Mouse (Mus musculus): Measurements from ENCODE around the gene Gm44502. TPM values are rescaled to one million over a fixed set of nuclear protein-coding genes. Genes with fewer than 3 reads are reported as not detected.

Gene Gm44502
- polyA plus RNA-seq, 1 experiment from 2014 or later = not detected

DNA sequence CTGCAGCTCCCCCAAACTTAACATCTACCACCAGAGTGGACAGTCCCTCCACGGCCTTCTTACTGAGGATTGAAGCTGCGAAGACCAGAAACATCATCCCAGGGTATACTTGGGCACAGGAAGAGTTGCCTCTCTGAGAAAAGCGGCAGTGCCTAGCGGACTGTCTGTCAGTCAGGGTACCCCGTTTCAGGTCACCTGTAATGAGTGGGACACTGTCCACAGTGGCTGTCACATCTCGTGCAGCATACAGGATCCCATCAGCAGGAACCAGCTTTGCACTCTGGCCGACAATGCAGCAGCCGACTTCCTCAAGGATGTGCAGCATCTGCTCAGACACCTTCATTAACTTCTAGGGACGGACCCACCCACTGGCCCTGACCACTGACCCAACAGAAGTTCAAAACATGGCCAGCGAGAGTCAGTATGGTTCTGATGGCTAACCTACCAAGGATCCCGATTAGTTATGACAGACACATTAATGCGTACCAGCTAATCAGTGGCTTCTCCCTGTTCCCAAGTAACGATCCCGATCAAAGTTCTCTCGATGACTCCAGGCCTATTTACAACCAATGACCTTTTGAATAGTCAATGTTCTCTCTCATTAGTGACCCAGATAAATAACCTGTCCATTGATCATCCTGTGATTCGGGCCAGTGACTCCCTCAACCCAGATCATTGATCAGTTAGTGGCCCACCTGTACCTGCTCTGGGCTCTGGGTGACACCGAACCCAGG lies 54.5 kb downstream of the Gm44502 start:
- Histone ChIP-seq H3K9ac (no peak overlapping the region), H3K4me3 (ENCODE audit: low read depth, low read length) (no peak overlapping the region), H3K27ac (ENCODE audit: low read depth) (no peak overlapping the region), H3K36me3 (ENCODE audit: insufficient read depth) (peaks cover 30% of the 10 kb centered on the region), H3K4me2 (no peak overlapping the region; the same call in 1 of the 2 replicates), H3K27me3 (ENCODE audit: insufficient read depth, low read length) (peaks cover 39% of the 10 kb centered on the region), H3K4me1 (ENCODE audit: insufficient read depth) (peaks cover 6% of the 10 kb centered on the region), H3K9me3 (ENCODE audit: low read depth, low read length) (no peaks in the 10 kb centered on the region)
- no peak for DNase-seq
- ATAC-seq (ENCODE audit: insufficient read depth) = no peak
- WGBS = 92% methylated on average over 17 of the region's 17 CpGs
- TF ChIP-seq CTCF (IDR thresholded peaks at IDR 0.05; ENCODE audit: low read depth) = no peak

DNA sequence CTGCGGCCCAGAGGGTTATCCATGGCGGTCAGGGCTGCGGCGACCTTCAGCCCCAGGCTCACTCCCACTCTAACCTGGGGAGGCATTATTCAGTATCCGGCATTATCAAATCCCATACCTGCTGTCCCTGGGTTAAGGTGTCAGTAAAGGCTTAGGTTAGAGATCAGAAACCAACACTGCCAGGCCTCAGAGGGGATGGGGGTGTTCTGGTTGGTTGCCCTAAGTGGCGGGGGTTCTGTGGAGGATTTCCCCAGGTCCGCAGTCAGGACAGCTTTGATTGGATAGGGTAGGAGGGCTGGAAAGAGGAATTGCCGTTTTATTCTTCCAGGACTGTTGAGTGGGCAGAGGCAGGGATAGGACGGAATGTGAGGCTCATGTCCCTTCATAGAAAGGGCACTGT lies 55.2 kb downstream of the Gm44502 start:
- H3K4me3 ChIP-seq (ENCODE audit: low read depth, low read length) = peak overlapping the region; percentile 66
- no peaks in the 10 kb centered on the region for H3K9me3 ChIP-seq (ENCODE audit: low read depth, low read length)
- peaks cover 6% of the 10 kb centered on the region for H3K4me1 ChIP-seq (ENCODE audit: insufficient read depth)
- H3K27me3 ChIP-seq (ENCODE audit: insufficient read depth, low read length) = peaks cover 32% of the 10 kb centered on the region
- peaks cover 36% of the 10 kb centered on the region for H3K36me3 ChIP-seq (ENCODE audit: insufficient read depth)
- no peak for ATAC-seq (ENCODE audit: insufficient read depth)
- TF ChIP-seq CTCF (IDR thresholded peaks at IDR 0.05; ENCODE audit: low read depth) = no peak
- 0 out of 2 replicates have a peak overlapping the region, but pooled peaks have one; percentile 92 for H3K27ac ChIP-seq (ENCODE audit: low read depth)
- peak overlapping the region; percentile 74 for H3K9ac ChIP-seq
- no peak for DNase-seq
- WGBS = 45% methylated on average over 9 of the region's 9 CpGs
- peak overlapping the region; percentile 89 for H3K4me2 ChIP-seq

DNA sequence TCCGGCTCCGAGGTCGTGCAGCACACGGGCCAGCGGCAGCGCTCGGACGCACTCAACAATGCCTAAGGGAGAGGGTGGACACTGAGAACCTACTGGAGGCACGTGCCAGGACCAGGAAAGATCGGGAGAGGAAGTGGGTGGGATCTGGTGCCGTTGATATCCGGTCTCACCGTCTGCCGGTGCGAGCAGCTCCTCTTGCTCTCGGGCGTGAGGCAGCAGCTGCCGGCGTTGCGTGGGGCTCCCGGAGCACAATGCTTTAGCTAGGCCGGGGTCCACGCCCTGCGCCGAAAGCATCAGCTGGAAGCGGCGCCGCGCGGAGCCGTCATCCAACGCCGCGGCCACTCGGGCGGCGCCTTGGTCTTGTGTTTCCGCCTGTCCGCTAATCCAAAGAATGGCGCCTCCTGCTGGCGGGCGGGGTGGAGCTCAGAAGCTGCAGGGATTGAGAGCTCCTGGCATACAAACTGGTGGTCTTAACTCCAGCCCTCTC lies 55.7 kb downstream of the Gm44502 start, which contains the start of gene Sco2:
TSS of gene Sco2 (minus strand) at position 85 of the 487 bp plus-strand sequence.
- H3K27me3 ChIP-seq (ENCODE audit: insufficient read depth, low read length) = peaks cover 27% of the 10 kb centered on the region
- peak; percentile 95 for DNase-seq
- ATAC-seq (ENCODE audit: insufficient read depth) = peak; percentile 80
- peak within 1 kb of the TSS; percentile 89 for H3K4me2 ChIP-seq
- no peaks in the 10 kb centered on the region for H3K9me3 ChIP-seq (ENCODE audit: low read depth, low read length)
- peaks cover 41% of the 10 kb centered on the region for H3K36me3 ChIP-seq (ENCODE audit: insufficient read depth)
- peak within 1 kb of the TSS; percentile 92 for H3K27ac ChIP-seq (ENCODE audit: low read depth)
- peak within 1 kb of the TSS; percentile 74 for H3K9ac ChIP-seq
- TF ChIP-seq CTCF (IDR thresholded peaks at IDR 0.05; ENCODE audit: low read depth) = peak; percentile 86
- WGBS = under 1% methylated on average over 42 of the region's 42 CpGs
- peaks cover 2% of the 10 kb centered on the region; the same call in 1 of the 2 replicates for H3K4me1 ChIP-seq (ENCODE audit: insufficient read depth)
- peak within 1 kb of the TSS; percentile 66 for H3K4me3 ChIP-seq (ENCODE audit: low read depth, low read length)

DNA sequence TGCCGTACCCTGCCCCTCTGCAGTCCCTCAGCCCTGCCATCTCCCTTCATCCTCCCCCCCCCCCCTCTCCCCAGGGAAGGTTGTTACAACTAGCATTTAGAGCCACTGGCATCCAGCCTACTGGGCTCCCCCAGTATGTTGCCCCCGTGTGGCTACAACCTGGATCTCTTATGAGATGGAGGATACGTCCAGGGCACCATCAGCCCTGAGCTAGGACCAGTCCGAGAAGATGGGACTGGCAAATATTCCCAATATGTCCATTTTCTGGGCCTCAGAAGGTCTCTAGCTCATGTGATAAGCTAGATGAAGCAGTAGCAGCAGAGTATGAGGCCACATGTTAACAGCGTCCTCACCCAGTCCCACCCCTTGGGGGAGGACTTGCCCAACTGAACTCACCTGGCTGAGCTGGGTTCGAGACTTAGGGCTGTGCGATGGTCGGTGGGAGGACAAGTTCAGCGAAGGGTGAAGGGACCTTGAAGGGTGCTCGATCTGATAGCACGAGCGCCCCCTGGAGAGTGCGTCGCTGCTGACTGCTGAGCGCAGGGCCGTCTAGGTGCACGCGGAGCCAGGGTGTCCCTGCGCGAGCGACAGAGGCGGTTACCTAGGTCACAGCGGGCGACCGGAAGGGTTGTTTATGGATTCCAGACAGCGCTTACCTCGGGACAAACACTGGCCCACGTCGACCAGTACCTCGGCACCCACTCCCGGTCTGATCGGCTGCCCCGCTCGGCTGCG lies 56.3 kb downstream of the Gm44502 start:
- ATAC-seq (ENCODE audit: insufficient read depth) (peak; percentile 84), DNase-seq (peak; percentile 93)
- peak overlapping the region; percentile 74 for H3K9ac ChIP-seq
- under 1% methylated on average over 35 of the region's 35 CpGs for WGBS
- peak overlapping the region; percentile 89 for H3K4me2 ChIP-seq
- peak; percentile 78 for TF ChIP-seq CTCF (IDR thresholded peaks at IDR 0.05; ENCODE audit: low read depth)
- H3K27ac ChIP-seq (ENCODE audit: low read depth) = peak overlapping the region; percentile 92
- H3K9me3 ChIP-seq (ENCODE audit: low read depth, low read length) = no peaks in the 10 kb centered on the region
- peaks cover 21% of the 10 kb centered on the region for H3K27me3 ChIP-seq (ENCODE audit: insufficient read depth, low read length)
- H3K4me1 ChIP-seq (ENCODE audit: insufficient read depth) = no peaks in the 10 kb centered on the region
- H3K36me3 ChIP-seq (ENCODE audit: insufficient read depth) = peaks cover 48% of the 10 kb centered on the region
- H3K4me3 ChIP-seq (ENCODE audit: low read depth, low read length) = peak overlapping the region; percentile 66

DNA sequence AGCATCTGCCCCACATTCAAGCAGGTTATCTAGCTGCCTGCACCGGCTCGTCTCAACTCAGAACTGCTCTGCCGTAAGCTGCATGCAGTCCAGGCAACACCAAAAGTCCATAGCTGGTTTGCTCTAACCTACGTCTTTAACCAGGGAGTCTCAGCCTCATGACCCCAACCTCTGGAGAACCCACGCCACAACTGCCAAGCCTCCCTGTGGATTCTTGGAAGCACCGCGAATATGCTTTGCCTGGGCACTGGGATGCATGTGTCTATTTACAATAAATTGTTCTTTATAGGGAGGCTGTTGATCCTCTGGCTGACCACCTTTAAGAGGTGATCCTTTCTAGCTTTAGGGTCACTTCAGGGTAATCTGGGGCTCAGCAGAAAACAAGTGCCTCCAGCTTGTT lies 57.0 kb downstream of the Gm44502 start:
- WGBS = 77% methylated on average over 7 of the region's 7 CpGs
- Histone ChIP-seq H3K9ac (peak overlapping the region; percentile 74; the same call in 1 of the 2 replicates), H3K4me1 (ENCODE audit: insufficient read depth) (no peaks in the 10 kb centered on the region), H3K27me3 (ENCODE audit: insufficient read depth, low read length) (peaks cover 14% of the 10 kb centered on the region), H3K4me3 (ENCODE audit: low read depth, low read length) (peak overlapping the region; percentile 66; the same call in 1 of the 2 replicates), H3K4me2 (peak overlapping the region; percentile 89), H3K27ac (ENCODE audit: low read depth) (no peak overlapping the region), H3K36me3 (ENCODE audit: insufficient read depth) (peaks cover 54% of the 10 kb centered on the region), H3K9me3 (ENCODE audit: low read depth, low read length) (no peaks in the 10 kb centered on the region)
- ATAC-seq (ENCODE audit: insufficient read depth) = no peak
- TF ChIP-seq CTCF (IDR thresholded peaks at IDR 0.05; ENCODE audit: low read depth) = no peak
- DNase-seq = no peak

DNA sequence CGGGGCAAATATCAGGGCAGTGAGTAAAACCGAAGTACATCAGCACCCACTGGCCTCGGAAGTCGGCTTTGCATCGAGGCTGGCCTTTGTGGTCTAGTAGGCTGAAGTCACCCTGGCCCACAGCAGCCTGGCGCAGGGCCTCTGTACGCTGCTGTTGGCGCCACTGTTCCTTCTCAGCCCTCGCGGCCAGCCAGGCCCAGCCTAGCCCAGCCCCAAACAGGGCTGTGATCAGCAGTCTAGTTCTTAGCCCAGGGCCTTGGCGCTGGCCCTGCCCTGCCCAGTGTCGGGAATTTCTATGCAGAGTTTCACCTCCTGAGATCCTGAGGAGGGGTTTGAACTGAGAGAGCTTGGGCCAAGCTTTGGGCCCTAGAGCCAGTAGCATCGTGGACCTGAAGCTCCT lies 57.4 kb downstream of the Gm44502 start:
- peaks cover 10% of the 10 kb centered on the region for H3K27me3 ChIP-seq (ENCODE audit: insufficient read depth, low read length)
- DNase-seq (no peak), ATAC-seq (ENCODE audit: insufficient read depth) (no peak)
- H3K4me2 ChIP-seq = peak overlapping the region; percentile 89; the same call in 1 of the 2 replicates
- no peak for TF ChIP-seq CTCF (IDR thresholded peaks at IDR 0.05; ENCODE audit: low read depth)
- peaks cover 59% of the 10 kb centered on the region for H3K36me3 ChIP-seq (ENCODE audit: insufficient read depth)
- H3K9ac ChIP-seq = no peak overlapping the region
- 84% methylated on average over 13 of the region's 13 CpGs for WGBS
- H3K9me3 ChIP-seq (ENCODE audit: low read depth, low read length) = no peaks in the 10 kb centered on the region
- H3K4me3 ChIP-seq (ENCODE audit: low read depth, low read length) = no peak overlapping the region
- H3K27ac ChIP-seq (ENCODE audit: low read depth) = no peak overlapping the region
- no peaks in the 10 kb centered on the region for H3K4me1 ChIP-seq (ENCODE audit: insufficient read depth)

Other genes starting within 250 kb of the Gm44502 start
- gene Plxnb2, start 248.9 kb downstream of the Gm44502 start, polyA plus RNA-seq (2014; fragmentation: Nextera tagmentation; extraction: Ambion mirVana) = 149 and 156 TPM in 2 replicates
- 9.2 and 11.0 TPM in 2 replicates for gene Dennd6b, start 233.2 kb downstream of the Gm44502 start, polyA plus RNA-seq (2014; fragmentation: Nextera tagmentation; extraction: Ambion mirVana)
- gene Ppp6r2, start 218.1 kb downstream of the Gm44502 start, polyA plus RNA-seq (2014; fragmentation: Nextera tagmentation; extraction: Ambion mirVana) = 25.6 and 27.8 TPM in 2 replicates
- gene Sbf1, start 114.4 kb downstream of the Gm44502 start, polyA plus RNA-seq (2014; fragmentation: Nextera tagmentation; extraction: Ambion mirVana) = 56.5 and 71.3 TPM in 2 replicates
- 0.33 and 0.53 TPM in 2 replicates for gene Adm2, start 107.0 kb downstream of the Gm44502 start, polyA plus RNA-seq (2014; fragmentation: Nextera tagmentation; extraction: Ambion mirVana)
- not detected in 2 replicates for gene Miox, start 95.3 kb downstream of the Gm44502 start, polyA plus RNA-seq (2014; fragmentation: Nextera tagmentation; extraction: Ambion mirVana)
- gene Lmf2, start 74.0 kb downstream of the Gm44502 start, polyA plus RNA-seq (2014; fragmentation: Nextera tagmentation; extraction: Ambion mirVana) = 59.1 and 63.7 TPM in 2 replicates
- 157 and 168 TPM in 2 replicates for gene Ncaph2, start 74.0 kb downstream of the Gm44502 start, polyA plus RNA-seq (2014; fragmentation: Nextera tagmentation; extraction: Ambion mirVana)
- 4.5 and 7.5 TPM in 2 replicates for gene Sco2, start 55.9 kb downstream of the Gm44502 start, polyA plus RNA-seq (2014; fragmentation: Nextera tagmentation; extraction: Ambion mirVana)
- gene Tymp, start 52.7 kb downstream of the Gm44502 start, polyA plus RNA-seq (2014; fragmentation: Nextera tagmentation; extraction: Ambion mirVana) = 0.96 and 1.5 TPM in 2 replicates
- gene Odf3b, start 50.4 kb downstream of the Gm44502 start, polyA plus RNA-seq (2014; fragmentation: Nextera tagmentation; extraction: Ambion mirVana) = 1.1 and 1.3 TPM in 2 replicates
- gene Klhdc7b, start 44.8 kb downstream of the Gm44502 start, polyA plus RNA-seq (2014; fragmentation: Nextera tagmentation; extraction: Ambion mirVana) = not detected in 2 replicates
- gene Syce3, start 19.2 kb downstream of the Gm44502 start, polyA plus RNA-seq (2014; fragmentation: Nextera tagmentation; extraction: Ambion mirVana) = not detected in 2 replicates
- gene Cpt1b, start 3.8 kb downstream of the Gm44502 start, polyA plus RNA-seq (2014; fragmentation: Nextera tagmentation; extraction: Ambion mirVana) = 0.54 and 2.3 TPM in 2 replicates
- gene C730034F03Rik, start 107 bp downstream of the Gm44502 start, polyA plus RNA-seq (2014; fragmentation: Nextera tagmentation; extraction: Ambion mirVana) = 1.9 and 3.0 TPM in 2 replicates
- gene Chkb, start 212 bp upstream of the Gm44502 start, polyA plus RNA-seq (2014; fragmentation: Nextera tagmentation; extraction: Ambion mirVana) = 45.9 and 48.3 TPM in 2 replicates
- gene Mapk8ip2, start 24.2 kb upstream of the Gm44502 start, polyA plus RNA-seq (2014; fragmentation: Nextera tagmentation; extraction: Ambion mirVana) = 0.57 and 0.60 TPM in 2 replicates
- gene Arsa, start 47.7 kb upstream of the Gm44502 start, polyA plus RNA-seq (2014; fragmentation: Nextera tagmentation; extraction: Ambion mirVana) = 12.7 and 14.2 TPM in 2 replicates
- 3.2 and 3.9 TPM in 2 replicates for gene Shank3, start 69.9 kb upstream of the Gm44502 start, polyA plus RNA-seq (2014; fragmentation: Nextera tagmentation; extraction: Ambion mirVana)
- gene Acr, start 138.6 kb upstream of the Gm44502 start, polyA plus RNA-seq (2014; fragmentation: Nextera tagmentation; extraction: Ambion mirVana) = 0.16 TPM in 1 of 2 replicates, not detected in the other
- 53.8 and 55.3 TPM in 2 replicates for gene Rabl2, start 162.2 kb upstream of the Gm44502 start, polyA plus RNA-seq (2014; fragmentation: Nextera tagmentation; extraction: Ambion mirVana)